Mouse (Mus musculus) adrenal gland, postnatal 36 days (tissue): ENCODE data around the gene Prmt9. TPM values are rescaled to one million over a fixed set of nuclear protein-coding genes. Genes with fewer than 3 reads are reported as not detected.

ENCODE experiments used
- total RNA-seq, 2 experiments: library from RNA; stranded (reverse); gene quantifications; 2 replicates each; pipeline ENCODE4 v1.2.3; 2021

Prmt9 gene
- total RNA-seq, 2 experiments from 2014 or later = 15.8 to 20.7 TPM

Other genes with a start within 250 kb of the Prmt9 start
- 10 to 100 TPM; 18.5 to 28.0 TPM for gene Arhgap10, start 31.4 kb upstream of the Prmt9 start, total RNA-seq
- 10 to 100 TPM; 27.3 to 38.8 TPM for gene Tmem184c, start 61.3 kb downstream of the Prmt9 start, total RNA-seq
- gene Ednra, start 175.1 kb downstream of the Prmt9 start, total RNA-seq = 10 to 100 TPM; 22.5 to 23.5 TPM